Mouse (Mus musculus): ENCODE data around the gene Cfap100. TPM values are rescaled to one million over a fixed set of nuclear protein-coding genes. Genes with fewer than 3 reads are reported as not detected.
A peak's percentile ranks its signal among the peaks of the same experiment; 100 is the strongest.

Cfap100 gene
- polyA plus RNA-seq, 1 experiment from 2014 or later, result 0.49 TPM

- H3K4me3 ChIP-seq (ENCODE audit: low read length), result peak within 1 kb of the TSS; percentile 71
- H3K27ac ChIP-seq (ENCODE audit: low read length), result peak within 1 kb of the TSS; percentile 7
- H3K27me3 ChIP-seq (ENCODE audit: insufficient read depth, low read length), result peaks cover 17% of the 10 kb centered on the region
- H3K4me1 ChIP-seq (ENCODE audit: insufficient read depth, low read length), result peaks cover 13% of the 10 kb centered on the region
- no peaks in the 10 kb centered on the region for H3K9me3 ChIP-seq (ENCODE audit: low read length)
- H3K4me2 ChIP-seq (replicated peaks; ENCODE audit: low read depth, low read length), result peak within 1 kb of the TSS; percentile 100
- peak within 1 kb of the TSS; percentile 76 for H3K9ac ChIP-seq (replicated peaks; ENCODE audit: low read length)
- under 1% methylated on average over 64 of the region's 70 CpGs for WGBS
- peak; percentile 78 for ATAC-seq (ENCODE audit: low FRiP score, low TSS enrichment)
- H3K36me3 ChIP-seq (ENCODE audit: insufficient read depth, low read length), result peaks cover 4% of the 10 kb centered on the region; the same call in 1 of the 2 replicates
These were observed 33.6 kb upstream of the Cfap100 start, which contains the start of gene Klf15 for GRCm38 (mm10) chr6:90462181-90462706. Gene Klf15, plus strand, starts transcription at chr6:90462576.

- peaks cover 17% of the 10 kb centered on the region for H3K27me3 ChIP-seq (ENCODE audit: insufficient read depth, low read length)
- no peak overlapping the region for H3K27ac ChIP-seq (ENCODE audit: low read length)
- H3K4me2 ChIP-seq (replicated peaks; ENCODE audit: low read depth, low read length), result peak overlapping the region; percentile 100
- peak overlapping the region; percentile 76; the same call in 1 of the 2 replicates for H3K9ac ChIP-seq (replicated peaks; ENCODE audit: low read length)
- peaks cover 13% of the 10 kb centered on the region for H3K4me1 ChIP-seq (ENCODE audit: insufficient read depth, low read length)
- peak overlapping the region; percentile 71 for H3K4me3 ChIP-seq (ENCODE audit: low read length)
- H3K36me3 ChIP-seq (ENCODE audit: insufficient read depth, low read length), result no peaks in the 10 kb centered on the region
- 14% methylated on average over 12 of the region's 12 CpGs for WGBS
- no peaks in the 10 kb centered on the region for H3K9me3 ChIP-seq (ENCODE audit: low read length)
- no peak; the same call in 1 of the 2 replicates for ATAC-seq (ENCODE audit: low FRiP score, low TSS enrichment)
These were observed 33.2 kb upstream of the Cfap100 start for GRCm38 (mm10) chr6:90461771-90462170.

- WGBS, result 52% methylated on average over 2 of the region's 2 CpGs
- H3K27ac ChIP-seq (ENCODE audit: low read length), result no peak overlapping the region
- no peak for ATAC-seq (ENCODE audit: low FRiP score, low TSS enrichment)
These were observed 32.6 kb upstream of the Cfap100 start for GRCm38 (mm10) chr6:90461181-90461580.

GRCm38 (mm10) chr6:90457421-90457820 is 28.8 kb upstream of the Cfap100 start:
- no peak for ATAC-seq (ENCODE audit: low FRiP score, low TSS enrichment)
- peaks cover 4% of the 10 kb centered on the region; the same call in 1 of the 2 replicates for H3K4me1 ChIP-seq (ENCODE audit: insufficient read depth, low read length)
- WGBS, result 70% methylated on average over 2 of the region's 2 CpGs
- H3K9me3 ChIP-seq (ENCODE audit: low read length), result no peaks in the 10 kb centered on the region
- no peak overlapping the region for H3K4me2 ChIP-seq (replicated peaks; ENCODE audit: low read depth, low read length)
- no peak overlapping the region for H3K9ac ChIP-seq (replicated peaks; ENCODE audit: low read length)
- H3K4me3 ChIP-seq (ENCODE audit: low read length), result no peak overlapping the region
- H3K36me3 ChIP-seq (ENCODE audit: insufficient read depth, low read length), result no peaks in the 10 kb centered on the region
- H3K27ac ChIP-seq (ENCODE audit: low read length), result no peak overlapping the region
- peaks cover 17% of the 10 kb centered on the region for H3K27me3 ChIP-seq (ENCODE audit: insufficient read depth, low read length)

More at GRCm38 (mm10) chr6:90461181-90461580, 32.6 kb upstream of the Cfap100 start:
- Histone ChIP-seq H3K9me3 (ENCODE audit: low read length) (no peaks in the 10 kb centered on the region), H3K4me2 (replicated peaks; ENCODE audit: low read depth, low read length) (no peak overlapping the region), H3K9ac (replicated peaks; ENCODE audit: low read length) (no peak overlapping the region), H3K36me3 (ENCODE audit: insufficient read depth, low read length) (no peaks in the 10 kb centered on the region), H3K27me3 (ENCODE audit: insufficient read depth, low read length) (peaks cover 17% of the 10 kb centered on the region), H3K4me1 (ENCODE audit: insufficient read depth, low read length) (peaks cover 13% of the 10 kb centered on the region), H3K4me3 (ENCODE audit: low read length) (no peak overlapping the region)

GRCm38 (mm10) chr6:90453751-90454150 is 25.2 kb upstream of the Cfap100 start:
- no peak overlapping the region for H3K4me2 ChIP-seq (replicated peaks; ENCODE audit: low read depth, low read length)
- H3K4me1 ChIP-seq (ENCODE audit: insufficient read depth, low read length), result no peaks in the 10 kb centered on the region
- no peak overlapping the region for H3K9ac ChIP-seq (replicated peaks; ENCODE audit: low read length)
- no peak overlapping the region for H3K4me3 ChIP-seq (ENCODE audit: low read length)
- 76% methylated on average over 5 of the region's 5 CpGs for WGBS
- H3K36me3 ChIP-seq (ENCODE audit: insufficient read depth, low read length), result no peaks in the 10 kb centered on the region
- no peaks in the 10 kb centered on the region for H3K27me3 ChIP-seq (ENCODE audit: insufficient read depth, low read length)
- ATAC-seq (ENCODE audit: low FRiP score, low TSS enrichment), result no peak
- no peaks in the 10 kb centered on the region for H3K9me3 ChIP-seq (ENCODE audit: low read length)
- H3K27ac ChIP-seq (ENCODE audit: low read length), result no peak overlapping the region

- Histone ChIP-seq H3K27me3 (ENCODE audit: insufficient read depth, low read length) (no peaks in the 10 kb centered on the region), H3K9me3 (ENCODE audit: low read length) (no peaks in the 10 kb centered on the region), H3K4me3 (ENCODE audit: low read length) (no peak overlapping the region), H3K9ac (replicated peaks; ENCODE audit: low read length) (no peak overlapping the region), H3K4me2 (replicated peaks; ENCODE audit: low read depth, low read length) (no peak overlapping the region), H3K36me3 (ENCODE audit: insufficient read depth, low read length) (no peaks in the 10 kb centered on the region), H3K4me1 (ENCODE audit: insufficient read depth, low read length) (no peaks in the 10 kb centered on the region), H3K27ac (ENCODE audit: low read length) (no peak overlapping the region)
- ATAC-seq (ENCODE audit: low FRiP score, low TSS enrichment), result no peak
These were observed 24.0 kb upstream of the Cfap100 start for GRCm38 (mm10) chr6:90452603-90453002.

GRCm38 (mm10) chr6:90451512-90451911 is 22.9 kb upstream of the Cfap100 start:
- H3K36me3 ChIP-seq (ENCODE audit: insufficient read depth, low read length), result no peaks in the 10 kb centered on the region
- H3K9me3 ChIP-seq (ENCODE audit: low read length), result no peaks in the 10 kb centered on the region
- no peak for ATAC-seq (ENCODE audit: low FRiP score, low TSS enrichment)
- 72% methylated on average over 5 of the region's 5 CpGs for WGBS
- H3K9ac ChIP-seq (replicated peaks; ENCODE audit: low read length), result no peak overlapping the region
- H3K27ac ChIP-seq (ENCODE audit: low read length), result no peak overlapping the region
- no peaks in the 10 kb centered on the region for H3K4me1 ChIP-seq (ENCODE audit: insufficient read depth, low read length)
- H3K4me2 ChIP-seq (replicated peaks; ENCODE audit: low read depth, low read length), result no peak overlapping the region
- no peak overlapping the region for H3K4me3 ChIP-seq (ENCODE audit: low read length)
- no peaks in the 10 kb centered on the region for H3K27me3 ChIP-seq (ENCODE audit: insufficient read depth, low read length)

- H3K9me3 ChIP-seq (ENCODE audit: low read length), result no peaks in the 10 kb centered on the region
- 73% methylated on average over 5 of the region's 5 CpGs for WGBS
- no peak overlapping the region for H3K4me3 ChIP-seq (ENCODE audit: low read length)
- H3K36me3 ChIP-seq (ENCODE audit: insufficient read depth, low read length), result no peaks in the 10 kb centered on the region
- ATAC-seq (ENCODE audit: low FRiP score, low TSS enrichment), result peak; percentile 44
- no peaks in the 10 kb centered on the region for H3K27me3 ChIP-seq (ENCODE audit: insufficient read depth, low read length)
- no peaks in the 10 kb centered on the region for H3K4me1 ChIP-seq (ENCODE audit: insufficient read depth, low read length)
- H3K9ac ChIP-seq (replicated peaks; ENCODE audit: low read length), result no peak overlapping the region
- H3K27ac ChIP-seq (ENCODE audit: low read length), result no peak overlapping the region
- H3K4me2 ChIP-seq (replicated peaks; ENCODE audit: low read depth, low read length), result no peak overlapping the region
These were observed 22.1 kb upstream of the Cfap100 start for GRCm38 (mm10) chr6:90450697-90451096.

- Histone ChIP-seq H3K36me3 (ENCODE audit: insufficient read depth, low read length) (no peaks in the 10 kb centered on the region), H3K4me1 (ENCODE audit: insufficient read depth, low read length) (no peaks in the 10 kb centered on the region), H3K4me3 (ENCODE audit: low read length) (no peak overlapping the region), H3K27ac (ENCODE audit: low read length) (no peak overlapping the region), H3K4me2 (replicated peaks; ENCODE audit: low read depth, low read length) (no peak overlapping the region), H3K9ac (replicated peaks; ENCODE audit: low read length) (no peak overlapping the region), H3K27me3 (ENCODE audit: insufficient read depth, low read length) (no peaks in the 10 kb centered on the region), H3K9me3 (ENCODE audit: low read length) (no peaks in the 10 kb centered on the region)
- no peak; the same call in 1 of the 2 replicates for ATAC-seq (ENCODE audit: low FRiP score, low TSS enrichment)
- WGBS, result 25% methylated on average over 7 of the region's 7 CpGs
These were observed 21.6 kb upstream of the Cfap100 start for GRCm38 (mm10) chr6:90450179-90450578.

- H3K4me2 ChIP-seq (replicated peaks; ENCODE audit: low read depth, low read length), result no peak overlapping the region
- WGBS, result 60% methylated on average over 4 of the region's 4 CpGs
- H3K4me3 ChIP-seq (ENCODE audit: low read length), result no peak overlapping the region
- H3K9ac ChIP-seq (replicated peaks; ENCODE audit: low read length), result no peak overlapping the region
- ATAC-seq (ENCODE audit: low FRiP score, low TSS enrichment), result no peak
- H3K27me3 ChIP-seq (ENCODE audit: insufficient read depth, low read length), result no peaks in the 10 kb centered on the region
- H3K36me3 ChIP-seq (ENCODE audit: insufficient read depth, low read length), result no peaks in the 10 kb centered on the region
- no peak overlapping the region for H3K27ac ChIP-seq (ENCODE audit: low read length)
- H3K4me1 ChIP-seq (ENCODE audit: insufficient read depth, low read length), result no peaks in the 10 kb centered on the region
- no peaks in the 10 kb centered on the region for H3K9me3 ChIP-seq (ENCODE audit: low read length)
These were observed 18.3 kb upstream of the Cfap100 start for GRCm38 (mm10) chr6:90446883-90447282.

Data from kidney, embryonic 16.5 days (tissue).